Mouse (Mus musculus) liver, embryonic 14.5 days (tissue): ENCODE measurements at regions not wholly inside any gene's neighbourhood (a gene's known extent, or its start where the extent isn't known, plus 50 kb on each side); places are given as distances from the start of the nearest gene placed in this dataset.

ENCODE experiments used
- ATAC-seq: fragments of 200-750 bp; cut with Nextera tagmentation; 2 replicates; pipeline ENCODE4 v1.8.0; 2017; ENCODE audit warnings: moderate number of reproducible peaks, mild to moderate bottlenecking, moderate library complexity; ENCODE audit not compliant: insufficient read depth
- DNase-seq, 3 experiments: peaks; one replicate each; pipeline ENCODE4 v3.0.0-alpha.2; 2012 to 2013; ENCODE audit warnings: low read depth in 3 of 3, low spot score in 3 of 3
- H3K27ac ChIP-seq: fragments of 300-500 bp; sonication (generic); 2 replicates; pipeline ENCODE4 v1.5.1; 2014; ENCODE audit warnings: moderate library complexity, mild to moderate bottlenecking, control low read depth, inconsistent platforms
- H3K27me3 ChIP-seq: fragments of 300-500 bp; sonication (generic); 2 replicates; pipeline ENCODE4 v1.6.1; 2014; ENCODE audit warnings: mild to moderate bottlenecking, low read length, moderate library complexity; ENCODE audit not compliant: control insufficient read depth, insufficient read depth
- H3K36me3 ChIP-seq: fragments of 300-500 bp; sonication (generic); replicated peaks from 2 replicates; pipeline ENCODE4 v1.6.1; 2014; ENCODE audit warnings: low read depth; ENCODE audit not compliant: control insufficient read depth, insufficient read depth
- H3K4me1 ChIP-seq, 2 experiments: fragments of 200-500 bp in 1 of 2; fragments of 300-500 bp in 1 of 2; sonication (generic) in 1 of 2; replicated peaks; 2 replicates each; pipeline ENCODE4 v1.6.1; 2012 to 2014; ENCODE audit warnings: antibody characterized with exemption in 1 of 2, inconsistent platforms in 1 of 2, low read length in 1 of 2; ENCODE audit not compliant: control insufficient read depth in 2 of 2, insufficient read depth in 2 of 2
- H3K4me2 ChIP-seq: fragments of 300-500 bp; sonication (generic); 2 replicates; pipeline ENCODE4 v1.6.1; 2014; ENCODE audit warnings: low read depth, mild to moderate bottlenecking, control low read depth, moderate library complexity
- H3K4me3 ChIP-seq, 2 experiments: fragments of 200-500 bp in 1 of 2; fragments of 300-500 bp in 1 of 2; sonication (generic) in 1 of 2; 2 replicates each; pipeline ENCODE4 v1.5.1; 2012 to 2014; ENCODE audit warnings: low read depth in 2 of 2, low read length in 2 of 2, mild to moderate bottlenecking in 2 of 2, control low read depth in 1 of 2, inconsistent platforms in 1 of 2, moderate library complexity in 1 of 2; ENCODE audit not compliant: insufficient read depth in 1 of 2
- H3K9ac ChIP-seq: fragments of 300-500 bp; sonication (generic); replicated peaks from 2 replicates; pipeline ENCODE4 v1.6.1; 2014; ENCODE audit warnings: mild to moderate bottlenecking, control low read depth, moderate library complexity
- H3K9me3 ChIP-seq: fragments of 300-500 bp; sonication (generic); 2 replicates; pipeline ENCODE4 v1.6.1; 2016; ENCODE audit warnings: low read length, mixed read lengths; ENCODE audit not compliant: control insufficient read depth
- CTCF ChIP-seq: IDR thresholded peaks from 2 replicates; pipeline ENCODE4 v1.5.1; 2016; ENCODE audit warnings: antibody characterized with exemption, low read depth, control low read depth
- EP300 ChIP-seq: IDR thresholded peaks from 2 replicates; pipeline ENCODE4 v1.6.1; 2016; ENCODE audit warnings: antibody characterized with exemption, low read depth
- WGBS: fragments of 180-500 bp; shearing (Covaris S2); extraction: QIAGEN DNeasy Blood & Tissue Kit; methylation state at CpG from one replicate; pipeline ENCODE4 v1.1.7; 2014; ENCODE audit not compliant: insufficient replicate concordance; 5-methylcytosine and 5-hydroxymethylcytosine counted together

GRCm38 (mm10) chr16:7644363-7644762 lies 780.6 kb downstream of the Tmem114 start:
- no peak for DNase-seq
- no peak overlapping the region for H3K27ac ChIP-seq
- no peaks in the 10 kb centered on the region for H3K36me3 ChIP-seq
- no peak for TF ChIP-seq EP300
- TF ChIP-seq CTCF, result no peak
- H3K27me3 ChIP-seq, result no peaks in the 10 kb centered on the region
- no peak overlapping the region for H3K9ac ChIP-seq
- H3K4me2 ChIP-seq, result no peak overlapping the region
- ATAC-seq, result no peak
- H3K4me1 ChIP-seq, result no peaks in the 10 kb centered on the region
- H3K9me3 ChIP-seq, result no peaks in the 10 kb centered on the region
- H3K4me3 ChIP-seq, result no peak overlapping the region

GRCm38 (mm10) chr16:7638955-7639755 lies 785.8 kb downstream of the Tmem114 start:
- WGBS, result 66% methylated on average over 15 of the region's 15 CpGs
- Histone ChIP-seq H3K4me2 (no peak overlapping the region), H3K27ac (no peak overlapping the region), H3K9me3 (no peaks in the 10 kb centered on the region), H3K4me3 (no peak overlapping the region), H3K36me3 (no peaks in the 10 kb centered on the region), H3K4me1 (no peaks in the 10 kb centered on the region), H3K9ac (no peak overlapping the region), H3K27me3 (no peaks in the 10 kb centered on the region)
- ATAC-seq (no peak), DNase-seq (no peak)
- no peak for TF ChIP-seq CTCF
- TF ChIP-seq EP300, result no peak

GRCm38 (mm10) chr16:7637993-7638392 lies 786.9 kb downstream of the Tmem114 start:
- Histone ChIP-seq H3K4me3 (no peak overlapping the region), H3K4me1 (no peaks in the 10 kb centered on the region), H3K4me2 (no peak overlapping the region), H3K27ac (no peak overlapping the region), H3K9ac (no peak overlapping the region), H3K27me3 (no peaks in the 10 kb centered on the region), H3K9me3 (no peaks in the 10 kb centered on the region), H3K36me3 (no peaks in the 10 kb centered on the region)
- ATAC-seq (no peak), DNase-seq (no peak)
- TF ChIP-seq CTCF, result no peak
- TF ChIP-seq EP300, result no peak

GRCm38 (mm10) chr16:7637121-7637700 lies 787.7 kb downstream of the Tmem114 start:
- Histone ChIP-seq H3K27ac (no peak overlapping the region), H3K9me3 (no peaks in the 10 kb centered on the region), H3K4me1 (no peaks in the 10 kb centered on the region), H3K36me3 (no peaks in the 10 kb centered on the region), H3K27me3 (no peaks in the 10 kb centered on the region), H3K4me3 (no peak overlapping the region), H3K9ac (no peak overlapping the region), H3K4me2 (no peak overlapping the region)
- 53% methylated on average over 5 of the region's 5 CpGs for WGBS
- TF ChIP-seq EP300 (no peak), CTCF (no peak)
- ATAC-seq (no peak), DNase-seq (no peak)

GRCm38 (mm10) chr16:7636326-7636725 lies 788.6 kb downstream of the Tmem114 start:
- WGBS, result 62% methylated on average over 5 of the region's 5 CpGs
- TF ChIP-seq CTCF (no peak), EP300 (no peak)
- DNase-seq, result no peak

More at GRCm38 (mm10) chr16:7636326-7636725, 788.6 kb downstream of the Tmem114 start:
- no peak overlapping the region for H3K9ac ChIP-seq
- H3K36me3 ChIP-seq, result no peaks in the 10 kb centered on the region
- no peak for ATAC-seq
- no peak overlapping the region for H3K4me2 ChIP-seq
- no peak overlapping the region for H3K27ac ChIP-seq
- no peaks in the 10 kb centered on the region for H3K9me3 ChIP-seq
- no peaks in the 10 kb centered on the region for H3K27me3 ChIP-seq
- no peak overlapping the region for H3K4me3 ChIP-seq
- no peaks in the 10 kb centered on the region for H3K4me1 ChIP-seq
